Mouse (Mus musculus) intestine, embryonic 15.5 days (tissue): ENCODE results near the gene Ptdss2. TPM values are rescaled to one million over a fixed set of nuclear protein-coding genes. Genes with fewer than 3 reads are reported as not detected.

Experiments used
- ATAC-seq: fragments of 200-750 bp; cut with Nextera tagmentation; 2 replicates; pipeline ENCODE4 v1.8.0; 2017; ENCODE audit warnings: moderate TSS enrichment, moderate library complexity
- H3K27ac ChIP-seq: fragments of 300-500 bp; sonication (generic); 2 replicates; pipeline ENCODE4 v1.5.1; 2015; ENCODE audit warnings: mild to moderate bottlenecking, inconsistent platforms
- H3K27me3 ChIP-seq: fragments of 300-500 bp; sonication (generic); replicated peaks from 2 replicates; pipeline ENCODE4 v1.6.1; 2015; ENCODE audit warnings: inconsistent platforms
- H3K36me3 ChIP-seq: fragments of 300-500 bp; sonication (generic); 2 replicates; pipeline ENCODE4 v1.6.1; 2015; ENCODE audit warnings: inconsistent platforms
- H3K4me1 ChIP-seq: fragments of 300-500 bp; sonication (generic); replicated peaks from 2 replicates; pipeline ENCODE4 v1.6.1; 2015; ENCODE audit warnings: inconsistent platforms
- H3K4me2 ChIP-seq: fragments of 300-500 bp; sonication (generic); replicated peaks from 2 replicates; pipeline ENCODE4 v1.6.1; 2015; ENCODE audit warnings: mild to moderate bottlenecking, inconsistent platforms
- H3K4me3 ChIP-seq: fragments of 300-500 bp; sonication (generic); replicated peaks from 2 replicates; pipeline ENCODE4 v1.5.1; 2015; ENCODE audit warnings: inconsistent platforms
- H3K9ac ChIP-seq: fragments of 300-500 bp; sonication (generic); 2 replicates; pipeline ENCODE4 v1.6.1; 2015; ENCODE audit warnings: inconsistent platforms
- H3K9me3 ChIP-seq: fragments of 300-500 bp; sonication (generic); 2 replicates; pipeline ENCODE4 v1.6.1; 2016; ENCODE audit warnings: inconsistent platforms
- WGBS: fragments of 180-500 bp; shearing (Covaris S2); methylation state at CpG from one replicate; pipeline ENCODE4 v1.1.7; 2015; 5-methylcytosine and 5-hydroxymethylcytosine counted together
- polyA plus RNA-seq: library from polyadenylated mRNA; unstranded; fragments of >200 nt; fragmentation: Nextera tagmentation; extraction: Ambion mirVana; gene quantifications from 2 replicates; pipeline ENCODE4 v1.2.1, GENCODE M21; 2015

Gene Ptdss2
- polyA plus RNA-seq, 1 experiment from 2014 or later: 59.7 TPM

- Histone ChIP-seq H3K9me3 (no peaks in the 10 kb centered on the region), H3K4me1 (peaks cover 17% of the 10 kb centered on the region), H3K27ac (no peak overlapping the region), H3K36me3 (peaks cover 18% of the 10 kb centered on the region), H3K9ac (no peak overlapping the region), H3K4me2 (no peak overlapping the region), H3K4me3 (no peak overlapping the region), H3K27me3 (no peaks in the 10 kb centered on the region)
- WGBS: 84% methylated on average over 14 of the region's 14 CpGs
- no peak for ATAC-seq
Measured at GRCm38 (mm10) chr7:141191036-141191435, 68.9 kb downstream of the Ptdss2 start.

GRCm38 (mm10) chr7:141191796-141192685, 69.9 kb downstream of the Ptdss2 start:
- H3K9me3 ChIP-seq: no peaks in the 10 kb centered on the region
- peaks cover 18% of the 10 kb centered on the region for H3K36me3 ChIP-seq
- H3K4me1 ChIP-seq: peaks cover 17% of the 10 kb centered on the region
- no peak for ATAC-seq
- H3K9ac ChIP-seq: no peak overlapping the region
- no peak overlapping the region for H3K27ac ChIP-seq
- peak overlapping the region; percentile 90 for H3K4me2 ChIP-seq
- WGBS: 87% methylated on average over 24 of the region's 24 CpGs
- H3K4me3 ChIP-seq: no peak overlapping the region
- H3K27me3 ChIP-seq: no peaks in the 10 kb centered on the region

GRCm38 (mm10) chr7:141192776-141193347, 70.7 kb downstream of the Ptdss2 start:
- H3K9ac ChIP-seq: peak overlapping the region; percentile 97
- peaks cover 17% of the 10 kb centered on the region for H3K4me1 ChIP-seq
- ATAC-seq: no peak
- peaks cover 18% of the 10 kb centered on the region for H3K36me3 ChIP-seq
- no peaks in the 10 kb centered on the region for H3K27me3 ChIP-seq
- WGBS: 26% methylated on average over 12 of the region's 12 CpGs
- peak overlapping the region; percentile 81; the same call in 1 of the 2 replicates for H3K27ac ChIP-seq
- peak overlapping the region; percentile 94 for H3K4me3 ChIP-seq
- H3K9me3 ChIP-seq: no peaks in the 10 kb centered on the region
- H3K4me2 ChIP-seq: peak overlapping the region; percentile 90

- Histone ChIP-seq H3K27ac (peak overlapping the region; percentile 81), H3K4me2 (peak overlapping the region; percentile 90), H3K9ac (peak overlapping the region; percentile 97), H3K4me1 (peaks cover 17% of the 10 kb centered on the region), H3K27me3 (no peaks in the 10 kb centered on the region), H3K36me3 (peaks cover 18% of the 10 kb centered on the region), H3K4me3 (peak overlapping the region; percentile 94), H3K9me3 (no peaks in the 10 kb centered on the region)
- WGBS: 1% methylated on average over 27 of the region's 43 CpGs
- ATAC-seq: peak; percentile 11; the same call in 1 of the 2 replicates
Measured at GRCm38 (mm10) chr7:141193348-141193856, 71.2 kb downstream of the Ptdss2 start.

- Histone ChIP-seq H3K9ac (peak within 1 kb of the TSS; percentile 97), H3K27me3 (no peaks in the 10 kb centered on the region), H3K9me3 (no peaks in the 10 kb centered on the region), H3K4me3 (peak within 1 kb of the TSS; percentile 94), H3K27ac (peak within 1 kb of the TSS; percentile 88), H3K36me3 (peaks cover 18% of the 10 kb centered on the region), H3K4me2 (peak within 1 kb of the TSS; percentile 97), H3K4me1 (peaks cover 17% of the 10 kb centered on the region)
- peak; percentile 96 for ATAC-seq
- under 1% methylated on average over 39 of the region's 39 CpGs for WGBS
Measured at GRCm38 (mm10) chr7:141193948-141194347, 71.8 kb downstream of the Ptdss2 start, which contains the start of the genes Hras and Lrrc56. TSS of gene Hras (minus strand) at chr7:141194005. TSS of gene Lrrc56 (plus strand) at chr7:141194157.

- Histone ChIP-seq H3K4me3 (peak overlapping the region; percentile 94), H3K9ac (peak overlapping the region; percentile 51), H3K9me3 (no peaks in the 10 kb centered on the region), H3K27me3 (no peaks in the 10 kb centered on the region), H3K27ac (peak overlapping the region; percentile 88), H3K4me1 (peaks cover 17% of the 10 kb centered on the region), H3K4me2 (peak overlapping the region; percentile 97), H3K36me3 (peaks cover 18% of the 10 kb centered on the region)
- WGBS: under 1% methylated on average over 23 of the region's 23 CpGs
- no peak for ATAC-seq
Measured at GRCm38 (mm10) chr7:141194409-141194808, 72.2 kb downstream of the Ptdss2 start.

GRCm38 (mm10) chr7:141194830-141195229, 72.6 kb downstream of the Ptdss2 start:
- Histone ChIP-seq H3K27ac (peak overlapping the region; percentile 88), H3K4me1 (peaks cover 17% of the 10 kb centered on the region), H3K9ac (peak overlapping the region; percentile 51), H3K9me3 (no peaks in the 10 kb centered on the region), H3K4me3 (peak overlapping the region; percentile 94), H3K4me2 (peak overlapping the region; percentile 97), H3K27me3 (no peaks in the 10 kb centered on the region), H3K36me3 (peaks cover 18% of the 10 kb centered on the region)
- ATAC-seq: peak; percentile 27
- WGBS: 0% methylated on average over 28 of the region's 28 CpGs

- peaks cover 11% of the 10 kb centered on the region for H3K36me3 ChIP-seq
- ATAC-seq: no peak
- H3K4me3 ChIP-seq: no peak overlapping the region
- H3K4me2 ChIP-seq: no peak overlapping the region; the same call in 1 of the 2 replicates
- 75% methylated on average over 2 of the region's 2 CpGs for WGBS
- H3K4me1 ChIP-seq: peaks cover 17% of the 10 kb centered on the region
- no peak overlapping the region for H3K9ac ChIP-seq
- no peak overlapping the region for H3K27ac ChIP-seq
- H3K9me3 ChIP-seq: no peaks in the 10 kb centered on the region
- H3K27me3 ChIP-seq: no peaks in the 10 kb centered on the region
Measured at GRCm38 (mm10) chr7:141195754-141196153, 73.6 kb downstream of the Ptdss2 start.

GRCm38 (mm10) chr7:141196619-141197282, 74.6 kb downstream of the Ptdss2 start:
- Histone ChIP-seq H3K27ac (no peak overlapping the region), H3K9me3 (no peaks in the 10 kb centered on the region), H3K36me3 (peaks cover 3% of the 10 kb centered on the region; the same call in 1 of the 2 replicates), H3K4me3 (no peak overlapping the region), H3K4me2 (no peak overlapping the region), H3K27me3 (no peaks in the 10 kb centered on the region), H3K4me1 (peaks cover 17% of the 10 kb centered on the region), H3K9ac (no peak overlapping the region)
- ATAC-seq: no peak
- 94% methylated on average over 8 of the region's 8 CpGs for WGBS

- Histone ChIP-seq H3K4me1 (peaks cover 7% of the 10 kb centered on the region), H3K4me2 (no peak overlapping the region), H3K27ac (no peak overlapping the region), H3K9ac (no peak overlapping the region), H3K4me3 (no peak overlapping the region), H3K27me3 (no peaks in the 10 kb centered on the region), H3K9me3 (no peaks in the 10 kb centered on the region), H3K36me3 (no peaks in the 10 kb centered on the region)
- 75% methylated on average over 4 of the region's 4 CpGs for WGBS
- ATAC-seq: no peak
Measured at GRCm38 (mm10) chr7:141198121-141198520, 75.9 kb downstream of the Ptdss2 start.

- Histone ChIP-seq H3K4me3 (no peak overlapping the region), H3K4me1 (no peaks in the 10 kb centered on the region), H3K36me3 (no peaks in the 10 kb centered on the region), H3K9me3 (no peaks in the 10 kb centered on the region), H3K9ac (no peak overlapping the region), H3K27ac (no peak overlapping the region), H3K27me3 (no peaks in the 10 kb centered on the region), H3K4me2 (no peak overlapping the region)
- ATAC-seq: no peak
- 79% methylated on average over 3 of the region's 3 CpGs for WGBS
Measured at GRCm38 (mm10) chr7:141204546-141204945, 82.4 kb downstream of the Ptdss2 start.

- ATAC-seq: no peak
- Histone ChIP-seq H3K36me3 (no peaks in the 10 kb centered on the region), H3K27me3 (no peaks in the 10 kb centered on the region), H3K27ac (no peak overlapping the region), H3K9ac (no peak overlapping the region), H3K9me3 (no peaks in the 10 kb centered on the region), H3K4me3 (no peak overlapping the region), H3K4me1 (0 out of 2 replicates have a peak, but pooled peaks cover 6% of the 10 kb centered on the region), H3K4me2 (no peak overlapping the region)
- WGBS: 86% methylated on average over 5 of the region's 5 CpGs
Measured at GRCm38 (mm10) chr7:141205504-141205903, 83.3 kb downstream of the Ptdss2 start.
